Mouse (Mus musculus) v-Abl transformed pro-B cells (cell line): ENCODE measurements at regions not wholly inside any gene's neighbourhood (a gene's known extent, or its start where the extent isn't known, plus 50 kb on each side); places are given as distances from the start of the nearest gene placed in this dataset.

Experiments
- in situ Hi-C, 2 experiments: fragments of 400-800 bp; cut with MboI; formaldehyde crosslinking; loops; one replicate each; pipeline ENCODE4 v1.15.1; 2025; ENCODE audit not compliant: unreplicated experiment in 2 of 2

- in situ Hi-C loops, result no loop called here
Observed at GRCm38 (mm10) chr10:15140703-15141102, 422.7 kb upstream of the Gje1 start.
